ENCODE assay signal across 13 mouse cellular contexts in genomic region chr3:89539740-89540370, GRCm38 (mm10). TPM values are rescaled to one million over a fixed set of nuclear protein-coding genes. Genes with fewer than 3 reads are reported as not detected.
DNase-seq lines count a peak whose midpoint lies in the region; ATAC-seq lines count a peak whose summit lies in the region.
"Had no signal": no experiment of that assay in that cellular context is flagged by ENCODE, and none has a peak within 500 bp of the region (broad histone marks: within the 10 kb centered on the region; RNA-seq: fewer than 3 reads in every experiment).

No protein-coding gene starts in this region.

- ATAC-seq in embryonic facial prominence, embryonic 14.5 days (ENCODE audit: low read depth) = peak; percentile 41; the same call in 1 of the 2 replicates
- 0 out of 2 replicates have a peak, but pooled peaks have one; percentile 9 for ATAC-seq in limb, embryonic 15.5 days (ENCODE audit: insufficient number of reproducible peaks, low FRiP score, low TSS enrichment, low read depth)
- ATAC-seq in kidney, embryonic 15.5 days (replicated peaks; ENCODE audit: low FRiP score) = no peak
- no peak for ATAC-seq in liver, embryonic 11.5 days (replicated peaks; ENCODE audit: low FRiP score)

- no peaks in the 10 kb centered on the region for H3K36me3 ChIP-seq in embryonic facial prominence, embryonic 14.5 days (ENCODE audit: control insufficient read depth, insufficient read depth, low read length)
- H3K36me3 ChIP-seq in embryonic facial prominence, embryonic 10.5 days (replicated peaks) = no peaks in the 10 kb centered on the region
- no peaks in the 10 kb centered on the region for H3K36me3 ChIP-seq in limb, embryonic 15.5 days
- no peaks in the 10 kb centered on the region for H3K36me3 ChIP-seq in limb, embryonic 10.5 days
- no peaks in the 10 kb centered on the region for H3K36me3 ChIP-seq in kidney, embryonic 15.5 days
- no peaks in the 10 kb centered on the region for H3K36me3 ChIP-seq in liver, embryonic 11.5 days (ENCODE audit: control insufficient read depth, insufficient read depth, low read length)
- H3K36me3 ChIP-seq: heart, embryonic 13.5 days; limb, embryonic 13.5 days; neural tube, embryonic 12.5 days had no signal

- H3K27me3 ChIP-seq in embryonic facial prominence, embryonic 14.5 days (replicated peaks; ENCODE audit: control insufficient read depth, insufficient read depth, low read length) = no peaks in the 10 kb centered on the region
- no peaks in the 10 kb centered on the region for H3K27me3 ChIP-seq in embryonic facial prominence, embryonic 10.5 days (replicated peaks; ENCODE audit: low read depth, poor library complexity, severe bottlenecking)
- H3K27me3 ChIP-seq in limb, embryonic 15.5 days = no peaks in the 10 kb centered on the region
- H3K27me3 ChIP-seq in limb, embryonic 10.5 days (ENCODE audit: low read depth, poor library complexity, severe bottlenecking) = no peaks in the 10 kb centered on the region
- no peaks in the 10 kb centered on the region for H3K27me3 ChIP-seq in kidney, embryonic 15.5 days
- 0 out of 2 replicates have a peak, but pooled peaks cover 3% of the 10 kb centered on the region for H3K27me3 ChIP-seq in liver, embryonic 11.5 days (replicated peaks; ENCODE audit: control insufficient read depth, insufficient read depth, low read length)
- H3K27me3 ChIP-seq: limb, embryonic 13.5 days; neural tube, embryonic 12.5 days had no signal

- no peak overlapping the region for H3K4me2 ChIP-seq in embryonic facial prominence, embryonic 14.5 days (ENCODE audit: low read depth, low read length)
- H3K4me2 ChIP-seq in limb, embryonic 15.5 days = no peak overlapping the region
- no peak overlapping the region for H3K4me2 ChIP-seq in kidney, embryonic 15.5 days
- H3K4me2 ChIP-seq in liver, embryonic 11.5 days = no peak overlapping the region
- H3K4me2 ChIP-seq: heart, embryonic 13.5 days; limb, embryonic 13.5 days; neural tube, embryonic 12.5 days had no signal

- peaks cover 9% of the 10 kb centered on the region; the same call in 1 of the 2 replicates for H3K4me1 ChIP-seq in embryonic facial prominence, embryonic 14.5 days (ENCODE audit: control insufficient read depth, insufficient read depth, low read length)
- H3K4me1 ChIP-seq in embryonic facial prominence, embryonic 10.5 days = peaks cover 2% of the 10 kb centered on the region
- H3K4me1 ChIP-seq in limb, embryonic 15.5 days = peaks cover 6% of the 10 kb centered on the region; the same call in 1 of the 2 replicates
- peaks cover 4% of the 10 kb centered on the region; the same call in 1 of the 2 replicates for H3K4me1 ChIP-seq in limb, embryonic 10.5 days
- H3K4me1 ChIP-seq in kidney, embryonic 15.5 days = peaks cover 5% of the 10 kb centered on the region; the same call in 1 of the 2 replicates
- H3K4me1 ChIP-seq in liver, embryonic 11.5 days (replicated peaks; ENCODE audit: control insufficient read depth, insufficient read depth, low read length) = peaks cover 9% of the 10 kb centered on the region

- H3K9me3 ChIP-seq in embryonic facial prominence, embryonic 14.5 days (ENCODE audit: control insufficient read depth, low read length) = no peaks in the 10 kb centered on the region
- H3K9me3 ChIP-seq in embryonic facial prominence, embryonic 10.5 days = no peaks in the 10 kb centered on the region
- no peaks in the 10 kb centered on the region for H3K9me3 ChIP-seq in limb, embryonic 15.5 days
- H3K9me3 ChIP-seq in limb, embryonic 10.5 days (replicated peaks) = no peaks in the 10 kb centered on the region
- no peaks in the 10 kb centered on the region for H3K9me3 ChIP-seq in kidney, embryonic 15.5 days (replicated peaks)
- no peaks in the 10 kb centered on the region for H3K9me3 ChIP-seq in liver, embryonic 11.5 days (ENCODE audit: control insufficient read depth, low read length)
- H3K9me3 ChIP-seq: heart, embryonic 13.5 days; limb, embryonic 13.5 days; neural tube, embryonic 12.5 days had no signal

- WGBS in embryonic facial prominence, embryonic 14.5 days = 61% methylated on average over 8 of the region's 9 CpGs
- 85% methylated on average over 9 of the region's 9 CpGs for WGBS in embryonic facial prominence, embryonic 10.5 days
- 56% methylated on average over 9 of the region's 9 CpGs for WGBS in limb, embryonic 15.5 days
- 81% methylated on average over 9 of the region's 9 CpGs for WGBS in limb, embryonic 10.5 days
- 76% methylated on average over 9 of the region's 9 CpGs for WGBS in kidney, embryonic 15.5 days
- WGBS in liver, embryonic 11.5 days = 51% methylated on average over 9 of the region's 9 CpGs

- peak; percentile 34 for DNase-seq in embryonic facial prominence, embryonic 14.5 days (ENCODE audit: low spot score)
- DNase-seq in embryonic facial prominence, embryonic 10.5 days (ENCODE audit: low spot score) = no peak
- DNase-seq in limb, embryonic 10.5 days (ENCODE audit: low spot score) = no peak
- DNase-seq in cerebellum, postnatal 36 days = peak; percentile 25 to 27
- DNase-seq in layer of hippocampus, adult 9-11 months = peak; percentile 83
- no peak for DNase-seq in liver, embryonic 11.5 days (ENCODE audit: low spot score)
- DNase-seq: kidney, adult 9 months; thymus, adult 2 months had no signal

- H3K9ac ChIP-seq in embryonic facial prominence, embryonic 14.5 days (ENCODE audit: low read depth, low read length) = no peak overlapping the region
- H3K9ac ChIP-seq in limb, embryonic 15.5 days = no peak overlapping the region
- H3K9ac ChIP-seq in kidney, embryonic 15.5 days = no peak overlapping the region
- H3K9ac ChIP-seq in liver, embryonic 11.5 days (ENCODE audit: low read depth, low read length) = no peak overlapping the region
- H3K9ac ChIP-seq: heart, embryonic 13.5 days; limb, embryonic 13.5 days; neural tube, embryonic 12.5 days had no signal

- no peak overlapping the region for H3K4me3 ChIP-seq in embryonic facial prominence, embryonic 14.5 days (ENCODE audit: low read depth, low read length)
- H3K4me3 ChIP-seq in embryonic facial prominence, embryonic 10.5 days = no peak overlapping the region
- no peak overlapping the region for H3K4me3 ChIP-seq in limb, embryonic 15.5 days
- no peak overlapping the region for H3K4me3 ChIP-seq in limb, embryonic 10.5 days
- H3K4me3 ChIP-seq in kidney, embryonic 15.5 days (replicated peaks) = no peak overlapping the region
- H3K4me3 ChIP-seq in liver, embryonic 11.5 days (ENCODE audit: low read depth, low read length) = no peak overlapping the region
- H3K4me3 ChIP-seq: heart, embryonic 13.5 days; limb, embryonic 13.5 days; neural tube, embryonic 12.5 days had no signal

- no peak overlapping the region for H3K27ac ChIP-seq in embryonic facial prominence, embryonic 14.5 days (replicated peaks; ENCODE audit: low read depth, low read length)
- H3K27ac ChIP-seq in embryonic facial prominence, embryonic 10.5 days (replicated peaks) = no peak overlapping the region
- no peak overlapping the region for H3K27ac ChIP-seq in limb, embryonic 15.5 days
- no peak overlapping the region for H3K27ac ChIP-seq in limb, embryonic 10.5 days
- no peak overlapping the region for H3K27ac ChIP-seq in kidney, embryonic 15.5 days
- no peak overlapping the region for H3K27ac ChIP-seq in liver, embryonic 11.5 days (ENCODE audit: low read depth, low read length)
- H3K27ac ChIP-seq: heart, embryonic 13.5 days; limb, embryonic 13.5 days; neural tube, embryonic 12.5 days had no signal

RNA-seq across cellular contexts. Expression of gene Kcnn3, which starts 19.9 kb away (rescaled TPM):
- 3.7 and 4.6 TPM in 2 replicates for polyA plus RNA-seq in embryonic facial prominence, embryonic 14.5 days (2014; fragmentation: Nextera tagmentation; extraction: Ambion mirVana)
- 0.62 and 0.88 TPM in 2 replicates for polyA plus RNA-seq in embryonic facial prominence, embryonic 10.5 days (2016; fragmentation: Nextera tagmentation; extraction: Ambion mirVana)
- polyA plus RNA-seq in limb, embryonic 15.5 days (2015; fragmentation: Nextera tagmentation; extraction: Ambion mirVana) = 4.7 and 5.4 TPM in 2 replicates
- polyA plus RNA-seq in limb, embryonic 10.5 days (2016; fragmentation: Nextera tagmentation; extraction: Ambion mirVana) = 0.43 and 0.74 TPM in 2 replicates
- 2.1 and 3.0 TPM in 2 replicates for polyA plus RNA-seq in kidney, embryonic 15.5 days (2015; fragmentation: Nextera tagmentation; extraction: Ambion mirVana)
- polyA plus RNA-seq in liver, embryonic 11.5 days (2014; fragmentation: Nextera tagmentation; extraction: Ambion mirVana) = 0.19 and 0.45 TPM in 2 replicates

Comparison
In these comparisons a context has a peak if more than half of its experiments do, and no peak if none do; other contexts are left out.
1. DNase-seq: peak in embryonic facial prominence, embryonic 14.5 days (single experiment), cerebellum, postnatal 36 days (2 of 2) and layer of hippocampus, adult 9-11 months (single experiment); none in embryonic facial prominence, embryonic 10.5 days (single experiment), limb, embryonic 10.5 days (single experiment) and liver, embryonic 11.5 days (single experiment).
2. ATAC-seq: peak in embryonic facial prominence, embryonic 14.5 days (single experiment) and limb, embryonic 15.5 days (single experiment); none in kidney, embryonic 15.5 days (single experiment) and liver, embryonic 11.5 days (single experiment).